Mouse (Mus musculus) hematopoietic stem cell, adult 5-6 weeks (primary cell): ENCODE data around the gene Pou2f2. TPM values are rescaled to one million over a fixed set of nuclear protein-coding genes. Genes with fewer than 3 reads are reported as not detected.
A peak's percentile ranks its signal among the peaks of the same experiment; 100 is the strongest.

ENCODE experiments used
- ATAC-seq, 2 experiments: fragments of 125-278 bp in 1 of 2; replicated peaks in 1 of 2; 2 replicates each; pipeline ENCODE4 v1.8.0; 2016 to 2017; ENCODE audit warnings: inconsistent platforms in 2 of 2, mild to moderate bottlenecking in 2 of 2, moderate number of reproducible peaks in 2 of 2, low read depth in 1 of 2, moderate TSS enrichment in 1 of 2; ENCODE audit not compliant: low FRiP score in 2 of 2, poor library complexity in 2 of 2, severe bottlenecking in 2 of 2, insufficient read depth in 1 of 2, low TSS enrichment in 1 of 2
- total RNA-seq: library from RNA; stranded (forward); fragments of 172-1452, 232-1000 nt; gene quantifications from 2 replicates; pipeline ENCODE4 v1.2.3, GENCODE M21; 2017

Pou2f2 gene
- total RNA-seq, 1 experiment from 2014 or later, result 3.5 TPM

DNA sequence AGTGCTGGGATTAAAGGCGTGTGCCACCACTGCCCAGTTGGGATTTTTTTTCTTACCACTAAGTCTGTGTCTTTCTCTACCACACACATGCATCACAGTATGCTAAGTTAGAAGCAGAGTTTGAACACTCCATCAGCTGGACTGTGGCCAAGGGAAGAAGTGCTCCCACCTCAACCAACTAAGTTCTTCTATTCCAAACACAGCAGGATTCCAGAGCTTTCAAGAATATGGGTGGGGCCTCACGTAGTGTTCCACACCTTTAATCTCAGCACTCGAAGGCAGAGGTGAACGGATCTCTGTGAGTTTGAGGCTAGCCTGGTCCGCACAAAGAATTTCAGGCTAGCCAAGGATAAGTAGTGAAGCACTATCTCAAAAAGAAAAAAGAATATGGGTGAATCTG, 13.4 kb downstream of the Pou2f2 start:
- ATAC-seq, result no peak

DNA sequence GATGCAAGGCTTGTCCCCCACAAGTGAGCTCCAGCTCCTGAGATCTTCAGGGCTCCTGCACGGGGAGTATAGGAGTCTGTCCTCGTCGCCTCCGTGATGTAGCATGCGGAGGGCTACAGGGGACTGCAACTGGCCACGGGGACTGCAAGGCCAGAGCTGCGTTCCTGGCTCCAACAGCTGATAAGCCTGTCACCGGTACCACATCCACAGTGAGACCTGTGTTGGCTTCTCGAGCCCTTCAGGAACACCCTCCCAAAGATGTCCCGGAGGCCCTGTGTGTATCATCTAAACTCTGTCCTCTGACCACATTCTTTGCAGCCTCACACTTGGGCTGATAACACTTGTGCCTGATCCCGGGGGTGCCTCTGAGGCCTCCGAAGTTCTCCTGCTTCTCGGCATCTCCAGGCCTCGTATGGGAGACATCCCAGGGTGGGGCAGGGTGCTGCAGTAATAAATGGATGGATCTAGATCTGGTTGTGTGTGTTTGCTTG, 23.3 kb downstream of the Pou2f2 start:
- no peak; a peak in 1 of 4 replicates for ATAC-seq

DNA sequence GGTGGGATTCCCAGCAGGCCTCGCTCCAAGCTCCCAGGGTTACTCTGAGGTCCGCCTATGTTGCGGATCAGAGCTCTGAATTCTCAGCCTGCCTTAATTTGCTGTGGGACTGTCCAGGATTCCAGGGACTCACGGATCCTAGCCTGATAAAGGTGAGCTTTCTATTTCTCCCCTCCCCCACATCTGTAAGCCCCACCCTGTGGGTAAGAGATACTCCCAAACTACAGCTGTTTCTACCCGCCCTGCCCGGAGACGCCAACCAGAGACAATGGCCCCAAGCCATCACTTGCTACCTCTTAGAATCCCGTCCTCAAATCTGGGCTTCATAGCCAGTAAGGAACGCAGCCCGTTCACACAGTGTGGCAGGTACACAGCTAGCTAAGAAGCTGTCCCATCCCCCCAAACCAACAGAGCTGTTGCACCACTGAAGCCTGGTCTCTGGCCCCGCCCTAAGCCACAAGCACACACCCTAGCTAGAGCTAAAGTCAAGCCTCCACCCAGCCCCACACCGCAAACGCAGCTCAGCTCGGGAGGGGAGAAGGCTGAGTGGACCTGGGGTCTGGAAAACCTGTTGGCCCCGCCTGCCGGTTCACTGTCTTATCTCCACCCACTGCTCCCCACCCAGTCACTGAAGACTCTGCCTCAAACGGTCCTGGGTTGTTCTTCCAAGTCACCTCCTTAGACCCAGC, 23.9 kb downstream of the Pou2f2 start:
- ATAC-seq, result peak; percentile 92

DNA sequence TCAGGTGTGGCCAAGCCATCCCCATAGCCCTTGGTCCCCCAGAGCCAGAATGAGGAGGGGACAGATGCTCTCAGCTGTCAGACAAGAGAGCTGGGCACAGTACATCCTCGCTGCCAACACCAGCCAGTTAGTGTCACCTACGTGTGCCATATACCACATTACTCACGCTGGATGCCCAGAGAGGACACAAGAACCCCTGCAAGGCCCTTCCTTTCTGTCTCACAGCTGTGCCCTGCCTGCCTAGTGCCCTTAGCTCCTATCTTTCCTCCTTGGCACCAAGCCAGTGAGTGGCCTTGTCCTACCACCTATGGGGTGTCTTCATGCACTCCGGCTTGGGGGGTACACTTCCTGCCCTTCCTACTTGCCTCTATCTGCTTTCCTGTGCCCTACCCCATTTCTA, 24.9 kb downstream of the Pou2f2 start:
- no peak for ATAC-seq

DNA sequence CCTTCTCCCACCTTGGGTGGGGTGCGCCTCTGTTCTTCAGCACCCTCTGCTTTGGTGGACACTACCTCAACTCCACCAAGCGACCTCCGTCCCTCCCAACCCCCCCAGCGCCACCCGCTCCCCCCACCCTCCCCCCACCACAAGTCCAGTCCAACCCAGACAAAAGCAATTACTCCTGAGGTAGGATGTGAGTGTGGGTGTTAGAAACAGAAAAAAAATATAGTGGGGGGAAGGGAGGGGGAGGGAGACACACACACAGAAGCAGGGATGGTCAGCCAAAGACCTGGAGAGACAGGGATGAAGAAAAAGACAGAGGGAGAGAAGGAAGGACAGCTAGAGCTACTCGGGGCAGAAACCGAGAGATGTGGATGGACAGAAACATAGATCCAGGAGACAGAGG, 25.7 kb downstream of the Pou2f2 start:
- ATAC-seq, result no peak

DNA sequence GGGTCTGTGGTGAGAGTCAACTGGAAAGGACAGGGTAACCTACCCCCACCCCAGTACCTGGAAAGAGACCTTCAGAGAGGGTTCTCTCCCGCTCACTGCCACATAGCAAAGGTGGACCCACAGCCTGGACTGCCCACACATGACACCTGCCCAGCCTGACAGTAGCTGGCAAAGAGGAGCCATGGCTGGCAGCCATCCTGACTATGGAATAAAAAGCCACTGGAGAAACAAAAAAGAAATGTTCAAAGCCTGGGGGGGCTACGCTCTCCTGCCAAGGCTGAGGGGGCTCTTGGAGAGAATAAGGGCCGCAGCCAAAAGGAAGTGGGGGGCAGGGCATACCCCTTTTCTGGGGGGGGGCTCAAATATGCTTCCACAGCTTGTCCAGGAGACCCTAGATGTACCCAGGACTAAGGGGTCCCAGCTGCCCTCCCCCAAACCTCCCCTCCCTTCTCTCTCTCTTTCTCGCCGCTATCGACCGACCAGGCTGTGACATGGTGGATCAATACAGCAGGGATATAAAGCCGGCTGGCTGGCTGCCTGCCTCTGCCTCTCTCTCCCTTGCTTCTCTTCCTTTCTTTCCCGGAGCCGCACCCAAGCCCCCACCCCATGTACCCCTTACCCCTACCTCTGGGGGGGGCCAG, 27.5 kb downstream of the Pou2f2 start:
- no peak for ATAC-seq

DNA sequence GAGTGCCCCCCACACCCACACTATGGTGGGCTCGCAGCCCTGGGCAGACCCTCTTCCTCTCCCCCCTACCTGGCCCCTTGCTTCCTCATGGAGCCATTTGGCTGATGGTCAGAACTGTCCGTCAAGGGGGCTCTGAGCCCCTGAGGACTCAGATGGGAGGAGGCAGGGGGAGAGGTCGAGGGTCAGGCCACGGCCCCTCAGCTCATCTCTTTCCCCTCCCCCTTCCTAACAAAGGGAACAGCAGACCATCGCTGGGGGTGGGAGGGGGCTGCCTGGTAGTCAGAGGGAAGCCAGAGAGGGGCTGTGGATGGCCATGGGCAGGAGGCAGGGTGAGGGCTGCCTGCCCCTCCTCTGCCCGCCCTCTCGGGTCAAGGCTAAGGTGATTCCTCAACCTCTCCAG, 28.5 kb downstream of the Pou2f2 start:
- no peak for ATAC-seq

DNA sequence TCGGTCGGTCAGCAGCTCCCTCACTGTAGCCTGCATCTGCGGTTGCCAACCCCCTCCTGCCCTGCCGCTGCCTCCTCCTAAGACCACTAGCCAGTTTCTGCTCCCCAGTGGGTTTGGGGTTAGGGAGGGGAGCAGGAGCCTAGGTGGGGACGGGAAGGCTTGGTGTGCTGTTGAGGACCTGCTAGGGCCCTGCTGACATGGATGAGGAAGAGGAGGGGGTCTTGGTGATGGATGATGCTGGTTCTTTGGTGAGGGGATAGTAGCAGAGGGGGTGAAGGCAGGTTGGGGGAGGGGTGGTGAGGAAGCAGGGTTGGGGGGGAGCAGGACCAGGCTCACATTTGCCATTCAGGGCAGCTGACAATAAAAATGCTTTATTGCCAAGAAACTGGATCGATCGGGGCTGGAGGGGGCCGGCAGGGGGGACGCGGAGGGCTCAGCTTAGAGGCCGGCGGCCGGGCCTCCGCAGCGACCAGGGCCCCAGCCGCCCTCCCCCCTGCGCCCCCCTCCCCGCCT, 29.3 kb downstream of the Pou2f2 start:
- ATAC-seq, result no peak

DNA sequence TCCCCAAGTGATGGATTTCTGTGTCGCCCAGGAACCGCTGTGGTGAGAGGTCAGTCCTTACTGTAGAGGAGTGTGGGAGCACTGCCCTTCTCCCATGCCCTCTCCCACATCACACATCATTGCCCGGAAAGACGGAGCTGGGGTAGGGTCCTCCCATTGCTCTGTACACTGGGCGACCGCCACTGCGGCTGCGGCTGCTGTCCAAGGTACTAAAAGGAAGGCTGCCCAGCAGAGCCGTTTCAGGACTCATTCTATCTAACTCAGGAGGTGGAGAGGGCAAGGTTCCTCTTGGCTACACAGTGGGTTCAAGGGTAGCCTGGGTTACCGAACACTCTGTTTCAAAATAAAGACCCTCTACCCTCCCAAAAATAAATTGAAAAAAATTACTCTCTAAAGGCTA, 33.6 kb downstream of the Pou2f2 start:
- ATAC-seq, result peak; percentile 59 to 71; a peak in 3 of 4 replicates

DNA sequence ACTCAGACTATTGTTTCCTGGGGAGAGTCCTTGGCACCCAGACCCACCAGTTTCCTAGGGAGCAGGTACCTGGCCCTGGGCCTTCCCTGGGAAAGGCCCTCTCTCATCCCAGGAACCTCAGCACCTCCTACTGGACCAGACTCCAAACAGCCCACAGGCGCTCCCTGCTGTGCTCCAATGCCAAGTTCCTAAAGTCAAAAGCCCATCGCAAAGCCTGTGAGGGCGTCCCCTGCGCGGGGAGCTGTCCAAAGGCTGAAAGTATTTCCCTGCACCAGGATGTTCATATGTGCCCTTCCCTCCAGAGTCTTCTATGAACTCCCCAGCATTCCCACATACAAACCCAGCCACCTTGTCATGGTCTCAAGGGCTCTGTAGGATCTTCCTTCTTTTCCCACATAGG, 37.8 kb downstream of the Pou2f2 start:
- peak; percentile 46 to 71; a peak in 3 of 4 replicates for ATAC-seq

DNA sequence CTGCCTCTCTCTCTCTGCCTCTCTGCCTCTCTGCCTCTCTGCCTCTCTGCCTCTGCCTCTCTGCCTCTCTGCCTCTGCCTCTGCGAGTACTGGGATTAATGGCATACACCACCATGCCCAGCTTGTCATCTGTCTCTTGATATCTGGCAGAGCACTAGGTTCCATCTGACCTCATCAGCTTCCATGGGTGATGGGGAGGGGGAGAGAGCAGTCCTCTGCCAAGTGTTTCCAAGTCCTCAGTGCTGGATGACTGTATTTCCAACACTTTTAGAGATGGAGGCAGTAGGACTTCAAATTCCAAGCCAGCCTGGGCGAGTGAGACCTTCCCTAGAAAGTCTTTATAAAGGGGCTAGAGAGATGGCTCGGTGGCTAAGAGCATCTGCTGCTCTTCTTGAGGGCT, 42.0 kb downstream of the Pou2f2 start:
- no peak for ATAC-seq

DNA sequence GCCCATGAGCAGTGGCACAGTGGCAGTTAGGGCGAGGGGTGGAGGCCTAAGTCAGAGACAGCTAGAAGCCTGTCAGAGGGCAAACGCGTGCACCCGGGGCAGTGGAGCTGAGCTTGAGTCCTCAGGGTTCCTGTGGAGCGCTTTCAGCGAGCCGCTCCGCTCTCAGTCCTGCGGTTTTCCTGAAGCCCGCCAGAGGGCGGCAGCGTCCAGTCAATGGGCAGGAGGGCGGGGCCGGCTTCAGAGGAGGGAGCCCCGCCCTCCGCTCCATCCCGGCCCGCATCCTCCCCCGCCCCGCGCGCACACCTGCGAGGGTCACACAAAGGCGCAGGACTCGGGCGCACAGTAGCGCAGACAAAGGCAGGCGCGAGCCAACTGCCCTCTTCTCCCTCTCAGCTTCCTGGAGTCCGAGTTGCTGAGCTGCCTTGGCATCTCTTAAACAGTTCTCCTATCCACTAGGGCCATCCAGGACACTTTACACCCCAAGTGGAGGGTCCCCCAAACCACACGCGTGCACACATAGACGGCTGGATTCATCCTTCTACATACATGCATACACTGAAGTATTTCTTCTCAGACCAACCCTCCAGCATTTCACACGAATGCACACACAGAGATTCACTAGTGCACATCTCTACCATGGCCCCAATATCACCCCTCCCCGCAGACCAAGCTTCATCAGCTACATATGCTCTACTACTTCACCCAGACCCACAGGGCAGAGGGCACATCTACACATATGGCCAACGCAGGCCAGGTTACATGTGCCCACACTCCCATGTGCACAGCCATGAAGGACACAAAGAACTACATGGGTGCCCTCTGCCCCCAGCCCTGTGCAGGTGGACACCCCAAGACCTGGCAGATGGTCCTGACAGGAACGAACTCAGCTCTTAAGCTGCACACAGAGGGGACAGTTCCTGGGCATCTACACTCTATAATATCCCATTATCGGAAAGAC, 46.2 kb downstream of the Pou2f2 start:
- peak; percentile 71 to 87 for ATAC-seq

DNA sequence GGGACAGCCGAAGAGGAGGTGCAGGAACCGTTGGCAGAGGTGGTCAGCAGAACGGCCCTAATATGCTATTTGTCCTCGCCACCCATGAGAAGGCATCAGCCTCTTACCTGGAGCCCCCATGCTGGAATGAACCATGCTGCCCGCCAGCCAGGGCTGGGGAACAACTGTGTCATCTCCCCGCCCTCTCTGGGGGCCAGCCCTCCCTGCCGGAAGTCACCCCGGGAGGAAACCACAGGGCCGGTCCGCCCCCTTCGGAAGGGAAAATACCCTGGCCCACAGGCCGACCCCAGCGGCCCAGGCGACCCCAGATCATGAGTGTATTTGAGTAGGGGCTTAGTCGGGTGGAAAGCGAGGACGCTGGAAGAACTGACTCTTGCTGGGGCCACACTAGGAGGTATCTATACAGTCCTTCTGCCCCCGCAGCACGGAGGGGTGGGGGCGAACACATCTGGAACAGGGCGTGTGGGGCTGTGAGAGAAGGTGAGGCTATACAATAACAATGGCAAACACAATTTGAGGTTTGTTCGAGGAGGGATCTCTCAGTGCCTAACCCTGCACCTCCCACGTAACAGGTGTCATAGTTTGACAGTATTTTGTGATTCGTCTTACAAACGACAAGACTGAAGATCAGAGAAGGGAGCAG, 47.1 kb downstream of the Pou2f2 start:
- peak; percentile 51 to 56 for ATAC-seq

DNA sequence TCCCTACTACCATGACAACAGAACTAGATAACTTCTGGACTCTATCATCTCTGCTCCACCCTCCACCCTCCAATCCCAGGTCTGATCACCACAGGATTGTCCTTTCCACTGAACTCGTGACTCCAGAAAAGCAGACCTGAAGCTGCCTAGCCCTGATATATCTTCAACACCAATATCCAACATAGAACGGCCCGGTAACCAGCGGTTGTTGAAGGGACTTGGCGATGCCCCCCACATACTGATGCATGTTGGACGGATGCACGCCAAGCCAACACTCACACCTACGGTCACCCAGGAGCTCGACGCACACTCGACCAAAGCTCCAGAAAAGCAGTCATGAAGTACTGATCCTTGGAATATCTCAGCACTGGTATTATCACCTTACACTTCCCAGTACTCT, 48.3 kb downstream of the Pou2f2 start:
- ATAC-seq, result no peak

DNA sequence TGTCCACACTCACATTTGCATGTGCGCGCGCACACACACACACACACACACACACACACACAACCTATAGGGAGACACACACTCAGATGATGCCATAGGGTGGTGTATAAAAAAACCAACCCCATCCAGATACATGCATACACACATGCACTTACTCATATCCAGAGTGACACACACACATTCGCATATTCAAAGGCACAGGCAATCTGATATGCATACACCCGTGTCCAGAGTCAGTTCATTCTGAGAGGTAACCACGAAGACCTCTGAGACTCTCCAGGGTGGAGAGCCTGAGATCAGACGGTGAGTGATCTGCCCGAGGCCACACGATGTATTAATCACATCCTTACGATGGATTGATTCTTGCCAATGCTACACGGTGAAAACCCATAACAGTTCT, 49.0 kb downstream of the Pou2f2 start:
- ATAC-seq, result no peak

DNA sequence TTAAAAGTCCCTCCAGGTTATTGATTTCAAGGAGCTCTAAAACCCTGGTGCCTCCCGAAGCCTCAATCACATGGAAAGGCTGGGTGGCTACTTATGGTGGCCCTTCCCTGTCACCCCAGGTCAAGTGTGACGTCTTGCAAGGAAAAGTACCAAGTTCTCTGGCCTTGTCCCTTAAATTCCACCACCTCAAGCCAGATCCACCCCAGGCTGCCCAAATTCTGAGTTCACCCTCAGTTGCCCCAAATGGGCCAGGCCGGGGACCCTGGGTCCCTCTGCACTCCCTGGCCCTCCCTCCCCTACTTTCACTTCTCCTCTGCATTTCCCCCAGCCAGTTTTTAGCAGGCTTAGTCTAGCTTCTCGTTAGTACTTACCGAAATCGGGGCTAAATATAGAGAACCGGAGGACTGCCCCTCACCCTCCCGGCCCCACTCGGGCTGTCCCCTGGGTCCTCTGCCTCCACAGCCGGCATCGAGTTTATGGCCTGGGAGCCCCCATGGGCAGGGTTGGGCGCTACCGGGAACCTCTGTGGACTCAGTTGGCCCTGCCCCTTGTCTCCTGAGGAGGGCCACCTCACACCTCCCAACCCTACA, 50.0 kb downstream of the Pou2f2 start:
- peak in 1 of 2 experiments; percentile 23; a peak in 1 of 4 replicates for ATAC-seq

DNA sequence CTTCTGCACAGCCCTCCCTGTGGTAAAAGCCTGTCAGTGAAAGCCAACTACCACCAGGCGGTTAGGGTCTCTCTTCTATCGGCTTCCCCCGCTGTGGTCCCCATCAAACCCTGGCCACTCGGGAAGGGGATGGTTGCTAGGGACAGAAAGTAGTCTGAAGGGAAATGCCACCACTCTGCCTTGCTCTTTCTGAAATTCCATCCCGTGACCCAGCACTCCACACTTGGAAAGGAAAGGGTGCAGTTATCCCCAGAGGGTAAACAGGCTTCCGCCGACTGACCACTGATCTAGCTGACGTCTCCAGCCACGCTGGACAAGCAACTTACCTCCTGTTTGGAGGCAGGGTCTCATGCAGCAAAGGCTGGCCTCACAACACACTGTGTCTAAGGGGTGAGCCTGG, 51.6 kb downstream of the Pou2f2 start:
- no peak for ATAC-seq
